Mouse (Mus musculus) right cerebral cortex, adult 2 months (tissue): ENCODE data around the gene Rbm14.
"Not testable (repeated sequence)": the region's sequence is repeated elsewhere in the genome, so short reads cannot be mapped to it uniquely, and the experiment has no call there.

Source experiments
- DNase-seq, 2 experiments: peaks; one replicate each; pipeline ENCODE4 v3.0.0; 2021 to 2022; ENCODE audit warnings: low spot score in 2 of 2

The Rbm14 gene

GRCm38 (mm10) chr19:4813015-4813414 is 1.6 kb upstream of the Rbm14 start:
- no peak for DNase-seq

- not testable (repeated sequence) for DNase-seq
Observed at GRCm38 (mm10) chr19:4812334-4812949, 1.0 kb upstream of the Rbm14 start.

- no peak for DNase-seq
Observed at GRCm38 (mm10) chr19:4811909-4812242, 442 bp upstream of the Rbm14 start.

- DNase-seq, result no peak
Observed at GRCm38 (mm10) chr19:4810746-4811062, 730 bp downstream of the Rbm14 start.

- no peak for DNase-seq
Observed at GRCm38 (mm10) chr19:4810309-4810708, 1.1 kb downstream of the Rbm14 start.

- no peak for DNase-seq
Observed at GRCm38 (mm10) chr19:4803283-4803682, 8.2 kb downstream of the Rbm14 start.

GRCm38 (mm10) chr19:4802691-4803091 is 8.7 kb downstream of the Rbm14 start:
- DNase-seq, result no peak

- no peak for DNase-seq
Observed at GRCm38 (mm10) chr19:4799083-4799482, 12.4 kb downstream of the Rbm14 start.

- no peak for DNase-seq
Observed at GRCm38 (mm10) chr19:4797846-4798245, 13.6 kb downstream of the Rbm14 start.

- DNase-seq, result no peak
Observed at GRCm38 (mm10) chr19:4795929-4796328, 15.5 kb downstream of the Rbm14 start.

- peak; percentile 99 for DNase-seq
Observed at GRCm38 (mm10) chr19:4793831-4794422, 17.5 kb downstream of the Rbm14 start, which contains the start of gene Rbm4. Gene Rbm4 (minus strand): TSS chr19:4793901.

- no peak for DNase-seq
Observed at GRCm38 (mm10) chr19:4793281-4793830, 18.1 kb downstream of the Rbm14 start.

- no peak for DNase-seq
Observed at GRCm38 (mm10) chr19:4786313-4786712, 25.1 kb downstream of the Rbm14 start.

GRCm38 (mm10) chr19:4785206-4785605 is 26.2 kb downstream of the Rbm14 start:
- DNase-seq, result no peak

GRCm38 (mm10) chr19:4782891-4783290 is 28.5 kb downstream of the Rbm14 start:
- no peak for DNase-seq

- no peak for DNase-seq
Observed at GRCm38 (mm10) chr19:4772785-4773184, 38.6 kb downstream of the Rbm14 start.

GRCm38 (mm10) chr19:4767507-4768148 is 43.8 kb downstream of the Rbm14 start:
- no peak for DNase-seq

GRCm38 (mm10) chr19:4762876-4763275 is 48.6 kb downstream of the Rbm14 start:
- no peak for DNase-seq

GRCm38 (mm10) chr19:4760544-4760943 is 50.9 kb downstream of the Rbm14 start:
- not testable (repeated sequence) for DNase-seq

- no peak for DNase-seq
Observed at GRCm38 (mm10) chr19:4756921-4757320, 54.5 kb downstream of the Rbm14 start.

GRCm38 (mm10) chr19:4756193-4756911 is 55.1 kb downstream of the Rbm14 start, which contains the start of gene Rbm4b:
Gene Rbm4b (plus strand): TSS chr19:4756497.
- DNase-seq, result peak; percentile 96 to 98

GRCm38 (mm10) chr19:4755565-4756192 is 55.8 kb downstream of the Rbm14 start:
- peak; percentile 90 to 93 for DNase-seq
